Mouse (Mus musculus): ENCODE measurements at regions not wholly inside any gene's neighbourhood (a gene's known extent, or its start where the extent isn't known, plus 50 kb on each side); places are given as distances from the start of the nearest gene placed in this dataset.

- H3K9me3 ChIP-seq (ENCODE audit: control insufficient read depth, low read length), result no peaks in the 10 kb centered on the region
- ATAC-seq (ENCODE audit: insufficient number of reproducible peaks, insufficient read depth, low FRiP score, low read depth), result no peak
- H3K27me3 ChIP-seq (ENCODE audit: control insufficient read depth, insufficient read depth, low read length), result no peaks in the 10 kb centered on the region
- no peak overlapping the region for H3K27ac ChIP-seq (replicated peaks in 1 of 2; ENCODE audit: control insufficient read depth in 1 of 2, insufficient read depth in 1 of 2, low read depth in 2 of 2, low read length in 2 of 2)
- no peaks in the 10 kb centered on the region for H3K36me3 ChIP-seq (ENCODE audit: control insufficient read depth, insufficient read depth, low read length)
- no peaks in the 10 kb centered on the region for H3K4me1 ChIP-seq (ENCODE audit: control insufficient read depth in 2 of 2, insufficient read depth in 2 of 2, low read length in 2 of 2)
- no peak overlapping the region for H3K4me3 ChIP-seq (ENCODE audit: control insufficient read depth in 1 of 2, insufficient read depth in 1 of 2, low read depth in 1 of 2, low read length in 2 of 2)
- H3K4me2 ChIP-seq (ENCODE audit: low read length), result no peak overlapping the region
- 81% methylated on average over 4 of the region's 4 CpGs for WGBS
- H3K9ac ChIP-seq (ENCODE audit: low read length), result no peak overlapping the region
Observed at GRCm38 (mm10) chr3:151977651-151978050, 140.2 kb upstream of the Ptgfr start.

DNA sequence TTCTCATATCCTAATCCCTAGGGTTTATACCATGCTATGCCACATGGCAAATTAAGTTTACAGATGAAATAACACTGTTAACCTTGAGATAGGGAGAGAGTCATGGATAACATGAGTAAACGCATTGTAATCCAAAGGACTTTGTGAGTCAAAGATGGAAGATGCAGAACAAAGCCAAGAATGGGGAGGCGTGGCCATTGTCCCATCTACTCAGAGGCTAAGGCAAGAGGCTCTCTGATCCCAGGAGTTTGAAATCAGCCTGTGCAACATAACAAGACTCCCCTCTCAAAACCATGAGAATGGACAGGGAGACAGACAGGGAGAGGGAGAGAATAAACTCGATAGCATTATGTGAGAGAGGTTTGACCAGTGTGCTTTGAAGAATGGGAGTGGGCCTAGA, 112.4 kb upstream of the Ptgfr start:
- no peaks in the 10 kb centered on the region for H3K4me1 ChIP-seq (ENCODE audit: control insufficient read depth in 2 of 2, insufficient read depth in 2 of 2, low read length in 2 of 2)
- H3K4me3 ChIP-seq (ENCODE audit: control insufficient read depth in 1 of 2, insufficient read depth in 1 of 2, low read depth in 1 of 2, low read length in 2 of 2), result no peak overlapping the region
- H3K36me3 ChIP-seq (ENCODE audit: control insufficient read depth, insufficient read depth, low read length), result no peaks in the 10 kb centered on the region
- no peak overlapping the region for H3K4me2 ChIP-seq (ENCODE audit: low read length)
- H3K9ac ChIP-seq (ENCODE audit: low read length), result no peak overlapping the region
- no peaks in the 10 kb centered on the region for H3K9me3 ChIP-seq (ENCODE audit: control insufficient read depth, low read length)
- H3K27ac ChIP-seq (replicated peaks in 1 of 2; ENCODE audit: control insufficient read depth in 1 of 2, insufficient read depth in 1 of 2, low read depth in 2 of 2, low read length in 2 of 2), result no peak overlapping the region
- H3K27me3 ChIP-seq (ENCODE audit: control insufficient read depth, insufficient read depth, low read length), result no peaks in the 10 kb centered on the region
- no peak for ATAC-seq (ENCODE audit: insufficient number of reproducible peaks, insufficient read depth, low FRiP score, low read depth)
- WGBS, result 77% methylated on average over 3 of the region's 3 CpGs

- no peak overlapping the region for H3K9ac ChIP-seq (ENCODE audit: low read length)
- H3K9me3 ChIP-seq (ENCODE audit: control insufficient read depth, low read length), result no peaks in the 10 kb centered on the region
- H3K27me3 ChIP-seq (ENCODE audit: control insufficient read depth, insufficient read depth, low read length), result no peaks in the 10 kb centered on the region
- H3K36me3 ChIP-seq (ENCODE audit: control insufficient read depth, insufficient read depth, low read length), result no peaks in the 10 kb centered on the region
- no peak overlapping the region for H3K4me3 ChIP-seq (ENCODE audit: control insufficient read depth in 1 of 2, insufficient read depth in 1 of 2, low read depth in 1 of 2, low read length in 2 of 2)
- H3K27ac ChIP-seq (replicated peaks in 1 of 2; ENCODE audit: control insufficient read depth in 1 of 2, insufficient read depth in 1 of 2, low read depth in 2 of 2, low read length in 2 of 2), result no peak overlapping the region
- peaks cover 0 to 10% of the 10 kb centered on the region in 2 experiments; a peak in 1 of 4 replicates for H3K4me1 ChIP-seq (ENCODE audit: control insufficient read depth in 2 of 2, insufficient read depth in 2 of 2, low read length in 2 of 2)
- H3K4me2 ChIP-seq (ENCODE audit: low read length), result no peak overlapping the region
- ATAC-seq (ENCODE audit: insufficient number of reproducible peaks, insufficient read depth, low FRiP score, low read depth), result no peak
- 83% methylated on average over 5 of the region's 5 CpGs for WGBS
Observed at GRCm38 (mm10) chr3:151948015-151948645, 110.7 kb upstream of the Ptgfr start.

- 81% methylated on average over 3 of the region's 3 CpGs for WGBS
- Histone ChIP-seq H3K27ac (replicated peaks in 1 of 2; ENCODE audit: control insufficient read depth in 1 of 2, insufficient read depth in 1 of 2, low read depth in 2 of 2, low read length in 2 of 2) (no peak overlapping the region), H3K9ac (ENCODE audit: low read length) (no peak overlapping the region), H3K4me2 (ENCODE audit: low read length) (no peak overlapping the region), H3K4me1 (ENCODE audit: control insufficient read depth in 2 of 2, insufficient read depth in 2 of 2, low read length in 2 of 2) (peaks cover 0 to 10% of the 10 kb centered on the region in 2 experiments; a peak in 1 of 4 replicates), H3K9me3 (ENCODE audit: control insufficient read depth, low read length) (no peaks in the 10 kb centered on the region), H3K4me3 (ENCODE audit: control insufficient read depth in 1 of 2, insufficient read depth in 1 of 2, low read depth in 1 of 2, low read length in 2 of 2) (no peak overlapping the region), H3K27me3 (ENCODE audit: control insufficient read depth, insufficient read depth, low read length) (no peaks in the 10 kb centered on the region), H3K36me3 (ENCODE audit: control insufficient read depth, insufficient read depth, low read length) (no peaks in the 10 kb centered on the region)
- ATAC-seq (ENCODE audit: insufficient number of reproducible peaks, insufficient read depth, low FRiP score, low read depth), result no peak
Observed at GRCm38 (mm10) chr3:151945916-151946315, 108.5 kb upstream of the Ptgfr start.

DNA sequence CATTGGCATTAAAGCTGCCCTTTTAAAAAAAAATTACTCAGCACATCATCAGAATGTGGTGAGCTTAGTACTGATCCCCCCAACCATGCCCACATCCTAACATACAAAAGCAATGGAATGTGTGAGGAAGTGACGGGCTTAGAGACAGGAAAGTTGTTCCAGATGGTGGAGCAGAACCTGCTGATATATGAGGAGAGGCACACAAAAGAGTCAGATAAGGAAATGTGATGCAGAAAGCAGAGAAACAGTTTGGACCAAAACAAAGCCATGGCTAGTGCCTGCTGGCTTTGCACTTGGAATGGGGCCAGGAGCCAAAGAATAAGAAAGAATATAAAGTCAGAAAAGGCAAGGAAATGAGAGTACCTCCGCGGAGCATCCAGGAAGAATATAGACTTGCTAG, 106.1 kb upstream of the Ptgfr start:
- H3K27ac ChIP-seq (replicated peaks in 1 of 2; ENCODE audit: control insufficient read depth in 1 of 2, insufficient read depth in 1 of 2, low read depth in 2 of 2, low read length in 2 of 2), result no peak overlapping the region
- ATAC-seq (ENCODE audit: insufficient number of reproducible peaks, insufficient read depth, low FRiP score, low read depth), result peak; percentile 74

DNA sequence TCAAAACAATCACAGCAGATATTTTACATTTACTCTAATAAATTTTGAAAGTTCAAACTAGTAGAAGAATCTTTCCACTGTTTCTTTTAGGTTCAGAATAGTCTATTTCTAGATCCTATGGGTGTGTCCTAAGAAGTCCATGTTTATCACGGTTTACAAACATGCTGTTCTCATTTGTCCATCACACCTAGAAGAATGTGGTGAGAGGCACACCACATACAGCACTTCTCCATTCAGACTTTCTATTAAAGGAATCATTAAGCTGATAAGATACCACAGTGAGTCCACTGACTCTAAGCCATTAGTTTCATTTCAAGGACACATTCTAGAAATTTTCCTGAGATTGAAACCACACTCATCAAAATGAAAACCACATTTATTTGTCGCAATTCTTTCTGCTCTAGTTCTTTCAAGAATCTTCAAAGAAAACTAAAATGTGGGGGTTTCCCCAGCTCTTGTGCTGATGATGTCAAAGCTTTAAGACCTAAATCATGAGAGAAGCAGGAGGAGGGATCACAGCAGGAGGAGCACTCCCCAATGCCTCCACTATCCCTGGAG, 101.1 kb upstream of the Ptgfr start:
- Histone ChIP-seq H3K36me3 (ENCODE audit: control insufficient read depth, insufficient read depth, low read length) (no peaks in the 10 kb centered on the region), H3K9ac (ENCODE audit: low read length) (no peak overlapping the region), H3K9me3 (ENCODE audit: control insufficient read depth, low read length) (no peaks in the 10 kb centered on the region), H3K4me2 (ENCODE audit: low read length) (0 out of 2 replicates have a peak overlapping the region, but pooled peaks have one; percentile 17), H3K4me1 (ENCODE audit: control insufficient read depth in 2 of 2, insufficient read depth in 2 of 2, low read length in 2 of 2) (peaks cover 2 to 7% of the 10 kb centered on the region in 2 experiments), H3K4me3 (ENCODE audit: control insufficient read depth in 1 of 2, insufficient read depth in 1 of 2, low read depth in 1 of 2, low read length in 2 of 2) (no peak overlapping the region), H3K27ac (replicated peaks in 1 of 2; ENCODE audit: control insufficient read depth in 1 of 2, insufficient read depth in 1 of 2, low read depth in 2 of 2, low read length in 2 of 2) (peak overlapping the region in 1 of 2 experiments; percentile 56; a peak in 1 of 4 replicates), H3K27me3 (ENCODE audit: control insufficient read depth, insufficient read depth, low read length) (no peaks in the 10 kb centered on the region)
- WGBS, result 26% methylated on average over 2 of the region's 2 CpGs
- peak; percentile 68 for ATAC-seq (ENCODE audit: insufficient number of reproducible peaks, insufficient read depth, low FRiP score, low read depth)

More for the DNA sequence above, 106.1 kb upstream of the Ptgfr start:
- no peak overlapping the region for H3K4me3 ChIP-seq (ENCODE audit: control insufficient read depth in 1 of 2, insufficient read depth in 1 of 2, low read depth in 1 of 2, low read length in 2 of 2)
- H3K9ac ChIP-seq (ENCODE audit: low read length), result no peak overlapping the region
- H3K4me1 ChIP-seq (ENCODE audit: control insufficient read depth in 2 of 2, insufficient read depth in 2 of 2, low read length in 2 of 2), result peaks cover 2 to 14% of the 10 kb centered on the region in 2 experiments
- no peaks in the 10 kb centered on the region for H3K36me3 ChIP-seq (ENCODE audit: control insufficient read depth, insufficient read depth, low read length)
- H3K4me2 ChIP-seq (ENCODE audit: low read length), result no peak overlapping the region
- H3K9me3 ChIP-seq (ENCODE audit: control insufficient read depth, low read length), result no peaks in the 10 kb centered on the region
- H3K27me3 ChIP-seq (ENCODE audit: control insufficient read depth, insufficient read depth, low read length), result no peaks in the 10 kb centered on the region
- 48% methylated on average over 3 of the region's 3 CpGs for WGBS

DNA sequence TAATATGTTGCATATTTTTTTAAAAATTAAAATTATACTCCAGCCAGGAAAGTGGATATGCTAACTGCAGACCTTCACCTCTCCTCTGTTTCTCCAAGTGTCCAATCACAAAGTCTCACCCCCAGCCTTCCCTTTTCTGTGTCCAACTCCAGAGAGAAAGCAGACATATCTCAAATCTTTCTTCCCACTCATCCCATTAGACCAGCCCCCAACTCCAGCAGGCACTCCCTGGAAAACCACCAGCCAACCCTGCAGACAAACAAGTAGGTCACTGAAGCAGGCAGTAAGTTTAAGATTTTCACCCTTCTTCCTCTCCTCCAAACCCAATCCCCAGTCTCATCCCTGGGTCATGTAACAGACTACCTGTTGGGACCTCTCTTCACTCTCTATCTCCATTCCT, 94.2 kb upstream of the Ptgfr start:
- no peak for ATAC-seq (ENCODE audit: insufficient number of reproducible peaks, insufficient read depth, low FRiP score, low read depth)
- H3K9me3 ChIP-seq (ENCODE audit: control insufficient read depth, low read length), result peaks cover 6% of the 10 kb centered on the region
- no peaks in the 10 kb centered on the region for H3K27me3 ChIP-seq (ENCODE audit: control insufficient read depth, insufficient read depth, low read length)
- H3K4me1 ChIP-seq (ENCODE audit: control insufficient read depth in 2 of 2, insufficient read depth in 2 of 2, low read length in 2 of 2), result no peaks in the 10 kb centered on the region
- H3K36me3 ChIP-seq (ENCODE audit: control insufficient read depth, insufficient read depth, low read length), result no peaks in the 10 kb centered on the region
- no peak overlapping the region for H3K4me2 ChIP-seq (ENCODE audit: low read length)
- no peak overlapping the region for H3K4me3 ChIP-seq (ENCODE audit: control insufficient read depth in 1 of 2, insufficient read depth in 1 of 2, low read depth in 1 of 2, low read length in 2 of 2)
- no peak overlapping the region for H3K9ac ChIP-seq (ENCODE audit: low read length)
- no peak overlapping the region for H3K27ac ChIP-seq (replicated peaks in 1 of 2; ENCODE audit: control insufficient read depth in 1 of 2, insufficient read depth in 1 of 2, low read depth in 2 of 2, low read length in 2 of 2)

- Histone ChIP-seq H3K4me2 (ENCODE audit: low read length) (no peak overlapping the region), H3K4me3 (ENCODE audit: control insufficient read depth in 1 of 2, insufficient read depth in 1 of 2, low read depth in 1 of 2, low read length in 2 of 2) (no peak overlapping the region), H3K36me3 (ENCODE audit: control insufficient read depth, insufficient read depth, low read length) (no peaks in the 10 kb centered on the region), H3K9me3 (ENCODE audit: control insufficient read depth, low read length) (peaks cover 11% of the 10 kb centered on the region), H3K27me3 (ENCODE audit: control insufficient read depth, insufficient read depth, low read length) (no peaks in the 10 kb centered on the region), H3K4me1 (ENCODE audit: control insufficient read depth in 2 of 2, insufficient read depth in 2 of 2, low read length in 2 of 2) (no peaks in the 10 kb centered on the region), H3K27ac (replicated peaks in 1 of 2; ENCODE audit: control insufficient read depth in 1 of 2, insufficient read depth in 1 of 2, low read depth in 2 of 2, low read length in 2 of 2) (no peak overlapping the region), H3K9ac (ENCODE audit: low read length) (no peak overlapping the region)
- no peak for ATAC-seq (ENCODE audit: insufficient number of reproducible peaks, insufficient read depth, low FRiP score, low read depth)
- WGBS, result 79% methylated on average over 3 of the region's 3 CpGs
Observed at GRCm38 (mm10) chr3:151931096-151931495, 93.7 kb upstream of the Ptgfr start.

Data from heart, embryonic 14.5 days (tissue).